Mouse (Mus musculus) ES-Bruce4 (cell line): ENCODE results near the gene Nudt14.

ENCODE experiments used
- CTCF ChIP-seq: IDR thresholded peaks from one replicate; pipeline ENCODE4 v1.8.1; 2011; ENCODE audit warnings: low read depth, low read length
- EP300 ChIP-seq: IDR thresholded peaks from 2 replicates; pipeline ENCODE4 v1.6.1; 2011; ENCODE audit warnings: low read depth, low read length; ENCODE audit not compliant: insufficient read depth
- POLR2A ChIP-seq: IDR thresholded peaks from one replicate; pipeline ENCODE4 v1.8.1; 2011; ENCODE audit warnings: low read length; ENCODE audit not compliant: insufficient read depth

DNA sequence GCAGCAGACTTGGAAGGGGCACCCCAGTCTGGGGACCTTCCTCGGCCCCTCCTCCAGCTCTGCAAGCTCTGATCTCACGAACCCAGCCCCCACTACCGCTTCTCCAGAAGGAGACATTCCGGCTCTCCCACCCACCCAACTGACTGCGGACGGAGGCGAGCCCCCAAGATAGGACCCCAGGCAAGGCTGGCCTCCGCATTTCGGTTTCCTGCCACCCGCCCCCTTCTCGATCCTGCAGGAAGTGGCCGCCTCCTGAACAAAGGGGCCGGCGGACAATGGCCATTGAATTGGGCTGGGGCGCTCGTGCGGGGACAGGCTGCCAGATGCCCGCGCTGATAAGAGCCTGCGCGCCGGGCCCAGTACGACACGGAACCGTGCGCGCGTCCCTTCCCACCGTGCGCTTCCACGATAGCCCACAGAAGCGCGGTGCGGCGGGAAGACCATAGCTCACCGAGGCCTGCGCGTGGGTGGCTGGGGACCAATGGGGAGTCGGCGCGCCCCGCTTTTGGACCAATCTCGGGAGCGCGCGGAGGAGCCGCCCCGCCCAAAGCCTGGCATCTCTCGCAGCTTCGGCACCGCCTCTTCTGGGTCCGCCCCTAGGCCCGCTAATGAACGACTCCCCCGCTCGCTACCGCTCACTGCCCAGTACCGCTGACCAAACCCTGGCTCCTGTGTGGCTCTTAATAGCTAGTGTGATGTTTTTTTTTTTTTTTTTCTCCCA is 8.3 kb upstream of the Nudt14 start:
- TF ChIP-seq EP300 (no peak), CTCF (no peak), POLR2A (no peak)
